Mouse (Mus musculus): ENCODE measurements around the gene Supt4a.

- TF ChIP-seq CTCF (IDR thresholded peaks at IDR 0.05; ENCODE audit: borderline replicate concordance, insufficient read depth, low read length), result no peak
- TF ChIP-seq POLR2A (IDR thresholded peaks at IDR 0.05; ENCODE audit: low read depth, low read length), result no peak
Observed at GRCm38 (mm10) chr11:87752307-87752706, 15.0 kb downstream of the Supt4a start.
